ENCODE assay signal across 24 mouse cellular contexts in genomic region chr1:42498901-42499300, GRCm38 (mm10).
"Had no signal": no experiment of that assay in that cellular context is flagged by ENCODE, and none has a peak within 500 bp of the region (broad histone marks: within the 10 kb centered on the region; RNA-seq: fewer than 3 reads in every experiment).

No protein-coding gene starts in this region.

- ATAC-seq: hindbrain, postnatal 0 days; inflammation-experienced regulatory T-cells, adult 6 months; intestine, embryonic 16.5 days; liver, embryonic 12.5 days had no signal

- DNase-seq: layer of hippocampus, adult 9-11 months; liver; lung, adult 18-20 months; lung, postnatal 10 days; lung, postnatal 36 days; midbrain, embryonic 14.5 days; right cerebral cortex, adult 18-20 months; right cerebral cortex, postnatal 14 days; right cerebral cortex, postnatal 4 days; thymus, adult 2 months; thymus, postnatal 25 days had no signal

- H3K9ac ChIP-seq: limb, embryonic 13.5 days; liver, embryonic 12.5 days; liver, embryonic 15.5 days; lung, embryonic 15.5 days; neural tube, embryonic 12.5 days; neural tube, embryonic 15.5 days had no signal

- H3K9me3 ChIP-seq: limb, embryonic 10.5 days; limb, embryonic 13.5 days; liver, embryonic 12.5 days; liver, embryonic 15.5 days; lung, embryonic 15.5 days; neural tube, embryonic 12.5 days; neural tube, embryonic 15.5 days had no signal

- H3K4me2 ChIP-seq: limb, embryonic 13.5 days; liver, embryonic 12.5 days; liver, embryonic 15.5 days; lung, embryonic 15.5 days; midbrain, embryonic 11.5 days; neural tube, embryonic 12.5 days; neural tube, embryonic 15.5 days had no signal

- H3K4me3 ChIP-seq: layer of hippocampus, adult 2 months; limb, embryonic 10.5 days; limb, embryonic 13.5 days; liver, embryonic 12.5 days; liver, embryonic 15.5 days; lung, embryonic 15.5 days; neural tube, embryonic 12.5 days; neural tube, embryonic 15.5 days had no signal

- H3K27me3 ChIP-seq: limb, embryonic 13.5 days; liver, embryonic 12.5 days; liver, embryonic 15.5 days; lung, embryonic 15.5 days; neural tube, embryonic 12.5 days; neural tube, embryonic 15.5 days had no signal

- H3K36me3 ChIP-seq: limb, embryonic 10.5 days; limb, embryonic 13.5 days; liver, embryonic 12.5 days; liver, embryonic 15.5 days; lung, embryonic 15.5 days; neural tube, embryonic 12.5 days; neural tube, embryonic 15.5 days had no signal

- H3K27ac ChIP-seq: hindbrain, postnatal 0 days; layer of hippocampus, adult 2 months; limb, embryonic 10.5 days; limb, embryonic 13.5 days; liver, embryonic 12.5 days; liver, embryonic 15.5 days; lung, embryonic 15.5 days; neural tube, embryonic 12.5 days; neural tube, embryonic 15.5 days; stomach, postnatal 0 days had no signal

- H3K4me1 ChIP-seq: limb, embryonic 10.5 days; liver, embryonic 12.5 days; liver, embryonic 15.5 days; lung, embryonic 15.5 days; neural tube, embryonic 12.5 days; neural tube, embryonic 15.5 days had no signal
